Mouse (Mus musculus) brain, embryonic 14.5 days (tissue): Measurements from ENCODE around the gene Krtap3-1. TPM values are rescaled to one million over a fixed set of nuclear protein-coding genes. Genes with fewer than 3 reads are reported as not detected.
"Not testable (repeated sequence)": the region's sequence is repeated elsewhere in the genome, so short reads cannot be mapped to it uniquely, and the experiment has no call there.

Source experiments
- DNase-seq: peaks from one replicate; pipeline ENCODE4 v3.0.0-alpha.2; 2011; ENCODE audit warnings: low read depth
- CTCF ChIP-seq: fragments of 200-500 bp; IDR thresholded peaks from 2 replicates; pipeline ENCODE4 v1.5.1; 2012; ENCODE audit warnings: inconsistent platforms, mild to moderate bottlenecking, moderate library complexity, borderline replicate concordance; ENCODE audit not compliant: insufficient read depth, insufficient read length; ENCODE audit errors: extremely low read depth
- POLR2A ChIP-seq: fragments of 200-500 bp; IDR thresholded peaks from 2 replicates; pipeline ENCODE4 v1.6.1; 2012; ENCODE audit warnings: mild to moderate bottlenecking, inconsistent platforms, borderline replicate concordance; ENCODE audit not compliant: poor library complexity, insufficient read depth, insufficient read length, severe bottlenecking; ENCODE audit errors: extremely low read depth
- polyA plus RNA-seq: library from polyadenylated mRNA; depleted of rRNA; stranded (reverse); fragments of >200 nt; gene quantifications from 2 replicates; pipeline ENCODE4 v1.2.3, GENCODE M21; 2012; rRNA removed

Gene Krtap3-1
- polyA plus RNA-seq = not detected in 2 replicates

DNA sequence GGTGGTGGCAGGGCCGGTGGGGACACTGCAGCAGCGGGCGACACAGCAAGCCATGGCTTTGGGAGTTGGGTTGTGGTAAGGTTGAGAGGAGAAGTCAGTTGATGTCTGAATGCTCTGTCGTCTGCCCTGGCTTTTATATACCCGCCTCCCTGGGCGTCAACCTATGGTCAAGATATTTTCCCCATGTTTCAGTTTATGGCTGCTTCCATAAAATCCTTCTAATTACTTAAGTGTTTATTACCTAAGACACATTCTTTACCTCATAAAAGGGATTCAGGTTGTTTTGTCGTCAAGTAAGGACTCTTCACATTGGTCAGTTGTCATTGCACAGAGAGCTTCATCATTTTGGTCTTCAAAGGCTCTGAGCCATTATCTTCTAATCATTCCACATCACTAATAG, at the start of gene Krtap3-1:
TSS of gene Krtap3-1 (minus strand) at position 101 of the 400 bp plus-strand sequence.
- TF ChIP-seq POLR2A = no peak
- TF ChIP-seq CTCF = no peak
- no peak for DNase-seq

DNA sequence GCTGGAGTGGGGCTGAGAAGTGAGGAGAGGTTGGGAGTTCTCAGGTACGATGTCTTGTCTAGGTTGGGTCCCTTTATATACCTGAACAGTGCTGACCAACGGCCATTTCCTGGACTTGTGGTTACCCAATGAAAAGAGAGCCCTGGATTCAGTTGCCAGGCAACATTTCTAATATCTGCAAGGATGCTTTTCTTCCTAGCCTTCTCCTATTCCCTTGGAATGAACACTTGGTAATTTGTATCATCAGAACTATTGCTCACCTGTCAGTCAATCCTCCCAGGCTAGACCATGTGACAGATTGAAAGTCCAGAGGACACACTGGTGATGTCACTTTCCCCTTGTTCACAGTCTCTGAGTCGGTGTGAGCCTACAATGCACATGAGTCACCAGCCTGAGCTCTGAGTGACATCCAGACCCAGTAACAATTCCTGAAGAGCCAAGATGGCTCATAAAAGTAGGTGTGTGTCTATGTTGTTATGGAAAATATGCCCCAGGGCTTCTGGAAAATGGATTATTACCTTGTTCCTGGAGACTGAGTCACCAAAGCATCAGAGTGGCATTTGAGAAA, 48.5 kb upstream of the Krtap3-1 start, which contains the start of gene Krtap2-4:
TSS of gene Krtap2-4 (minus strand) at position 51 of the 568 bp plus-strand sequence.
- TF ChIP-seq POLR2A (no peak), CTCF (no peak)
- no peak for DNase-seq

DNA sequence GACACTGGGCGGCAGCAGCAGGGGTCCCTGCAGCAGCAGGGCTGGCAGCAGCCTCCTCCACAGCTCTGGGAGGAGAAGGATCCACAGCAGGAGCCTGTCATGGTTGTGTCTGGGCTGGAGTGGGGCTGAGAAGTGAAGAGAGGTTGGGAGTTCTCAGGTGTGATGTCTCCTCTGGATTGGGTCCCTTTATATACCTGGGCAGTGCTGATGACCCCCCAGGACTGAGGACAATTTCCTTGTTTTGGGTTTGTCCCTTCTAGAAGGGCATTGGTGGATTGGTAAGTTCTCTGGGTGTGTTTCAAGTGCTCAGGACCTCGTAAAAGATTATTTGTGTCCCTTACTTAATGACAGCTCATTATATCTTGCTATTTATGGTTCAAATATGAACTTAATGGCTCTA, 43.7 kb upstream of the Krtap3-1 start, which contains the start of gene Gm11937:
TSS of gene Gm11937 (minus strand) at position 101 of the 400 bp plus-strand sequence.
- not testable (repeated sequence) for DNase-seq

DNA sequence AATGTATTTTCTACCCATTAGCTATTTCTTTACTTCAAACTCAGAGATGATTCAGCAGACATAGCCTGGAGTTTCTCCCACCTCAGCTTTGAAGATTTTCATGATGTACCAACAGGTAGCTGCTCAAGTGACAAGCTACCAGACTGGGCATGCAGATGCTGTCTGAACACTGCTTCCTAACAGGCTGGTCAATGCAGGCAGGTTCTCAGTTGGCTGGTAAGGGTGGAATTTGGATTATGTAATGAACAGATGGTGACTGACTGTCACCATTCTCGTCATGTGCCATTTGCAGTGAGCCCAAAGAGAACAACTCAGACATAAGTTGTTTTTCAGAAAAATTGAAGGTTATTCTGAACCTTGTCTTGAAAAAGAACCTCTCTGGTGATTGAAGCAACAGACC, 42.7 kb upstream of the Krtap3-1 start:
- DNase-seq = peak; percentile 12
- TF ChIP-seq CTCF = no peak
- TF ChIP-seq POLR2A = no peak

DNA sequence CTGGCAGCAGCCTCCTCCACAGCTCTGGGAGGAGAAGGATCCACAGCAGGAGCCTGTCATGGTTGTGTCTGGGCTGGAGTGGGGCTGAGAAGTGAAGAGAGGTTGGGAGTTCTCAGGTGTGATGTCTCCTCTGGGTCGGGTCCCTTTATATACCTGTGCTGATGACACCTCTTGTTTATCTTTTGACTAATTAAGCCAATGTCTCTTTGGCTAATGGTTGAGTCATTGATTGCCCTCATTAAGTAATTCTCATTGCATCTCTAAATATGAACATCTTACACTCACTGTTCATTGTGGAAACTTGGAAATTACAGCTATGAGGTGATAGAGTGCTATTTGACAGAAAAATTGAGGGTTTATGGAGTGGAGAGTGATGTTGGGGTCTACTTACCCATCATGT, 36.8 kb upstream of the Krtap3-1 start, which contains the start of gene Gm11938:
TSS of gene Gm11938 (minus strand) at position 101 of the 400 bp plus-strand sequence.
- not testable (repeated sequence) for DNase-seq

DNA sequence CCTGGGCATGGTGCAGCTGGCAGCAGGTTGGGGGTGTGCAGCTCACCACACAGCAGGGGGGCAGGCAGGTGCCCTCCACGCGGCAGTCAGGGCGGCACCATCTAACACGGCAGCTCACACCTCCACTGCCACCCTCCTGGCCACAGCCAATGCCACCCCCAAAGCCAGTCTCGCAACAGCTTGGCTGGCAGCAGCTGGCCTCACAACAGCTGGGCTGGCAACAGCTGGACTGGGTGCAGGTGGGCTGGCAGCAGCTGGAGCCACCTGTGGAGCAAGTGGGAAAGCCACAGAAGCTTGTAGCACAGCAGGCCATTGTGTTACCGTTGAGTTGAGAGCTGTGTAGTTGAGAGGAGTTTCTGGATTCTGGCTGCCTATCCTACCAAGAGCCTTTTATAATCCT, 31.3 kb upstream of the Krtap3-1 start, which contains the start of gene Krtap9-3:
TSS of gene Krtap9-3 (minus strand) at position 364 of the 400 bp plus-strand sequence.
- DNase-seq = not testable (repeated sequence)

DNA sequence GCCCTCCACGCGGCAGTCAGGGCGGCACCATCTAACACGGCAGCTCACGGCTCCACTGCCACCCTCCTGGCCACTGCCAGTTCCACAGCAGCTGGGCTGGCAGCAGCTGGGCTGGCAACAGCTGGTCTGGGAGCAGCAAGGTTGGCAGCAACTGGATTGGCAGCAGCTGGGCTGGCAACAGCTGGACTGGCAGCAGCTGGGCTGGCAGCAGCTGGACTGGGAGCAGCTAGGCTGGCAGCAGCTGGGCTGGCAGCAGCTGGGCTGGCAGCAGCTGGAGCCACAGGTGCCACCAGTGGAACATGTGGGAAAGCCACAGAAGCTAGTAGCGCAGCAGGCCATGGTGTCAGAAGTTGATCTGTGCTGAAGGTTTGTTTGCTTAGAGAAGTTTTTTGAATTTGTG, 24.6 kb upstream of the Krtap3-1 start, which contains the start of gene Krtap1-3:
TSS of gene Krtap1-3 (minus strand) at position 359 of the 400 bp plus-strand sequence.
- no peak for TF ChIP-seq CTCF
- no peak for TF ChIP-seq POLR2A

DNA sequence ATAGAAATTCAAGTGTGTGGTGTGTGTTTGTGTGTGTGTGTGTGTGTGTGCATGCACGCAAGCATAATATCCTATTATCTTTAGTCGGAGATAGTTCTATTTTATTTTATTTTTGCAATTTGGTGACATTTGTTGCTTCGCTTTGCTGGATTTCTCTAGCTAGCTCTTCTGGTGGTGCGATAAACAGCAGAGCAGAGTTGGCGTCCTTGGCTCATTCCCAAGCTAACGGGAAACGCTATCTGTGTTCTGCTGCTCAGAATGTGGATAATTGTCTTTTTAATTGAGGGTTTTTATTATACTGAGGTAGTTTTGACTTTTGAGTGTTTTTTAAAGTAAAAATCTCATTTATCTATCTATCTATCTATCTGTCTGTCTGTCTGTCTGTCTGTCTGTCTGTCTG, 18.7 kb upstream of the Krtap3-1 start:
- no peak for TF ChIP-seq CTCF
- no peak for TF ChIP-seq POLR2A

More for the DNA sequence above, 24.6 kb upstream of the Krtap3-1 start, which contains the start of gene Krtap1-3:
- DNase-seq = no peak

DNA sequence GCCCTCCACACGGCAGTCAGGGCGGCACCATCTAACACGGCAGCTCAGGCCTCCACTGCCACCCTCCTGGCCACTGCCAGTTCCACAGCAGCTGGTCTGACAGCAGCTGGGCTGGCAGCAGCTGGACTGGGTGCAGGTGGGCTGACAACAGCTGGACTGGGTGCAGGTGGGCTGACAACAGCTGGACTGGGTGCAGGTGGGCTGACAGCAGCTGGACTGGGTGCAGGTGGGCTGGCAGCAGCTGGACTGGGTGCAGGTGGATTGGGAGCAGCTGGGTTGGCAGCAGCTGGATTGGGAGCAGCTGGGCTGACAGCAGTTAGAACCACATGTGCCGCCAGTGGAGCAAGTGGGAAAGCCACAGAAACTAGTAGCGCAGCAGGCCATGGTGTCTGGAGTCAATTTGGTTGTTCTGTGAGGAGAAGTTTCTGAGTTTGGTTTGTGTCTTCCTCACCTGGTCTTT, 16.8 kb upstream of the Krtap3-1 start, which contains the start of gene Krtap1-4:
TSS of gene Krtap1-4 (minus strand) at position 410 of the 460 bp plus-strand sequence.
- TF ChIP-seq POLR2A (no peak), CTCF (no peak)
- DNase-seq = no peak

More for the DNA sequence above, 18.7 kb upstream of the Krtap3-1 start:
- DNase-seq = peak; percentile 22

DNA sequence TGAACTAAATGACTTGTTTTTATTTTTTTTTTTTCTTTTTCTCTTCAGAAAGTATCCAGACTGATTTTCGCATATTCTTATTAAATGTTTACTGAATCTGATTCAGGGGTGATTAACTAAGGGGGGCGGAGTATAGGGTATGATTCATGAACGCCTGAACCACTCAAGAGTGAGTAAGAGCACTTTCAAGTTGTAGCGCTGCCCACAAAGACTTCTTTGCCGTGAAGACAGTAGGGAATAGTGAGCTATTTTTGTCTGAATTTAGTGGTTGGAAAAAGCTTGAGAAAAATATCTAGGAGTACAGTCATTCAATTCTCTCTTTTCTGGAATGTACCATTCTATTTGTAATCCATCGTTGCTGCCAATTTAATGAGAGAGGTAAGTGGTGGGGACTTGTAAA, 15.1 kb upstream of the Krtap3-1 start:
- DNase-seq = no peak
- TF ChIP-seq POLR2A (no peak), CTCF (no peak)

DNA sequence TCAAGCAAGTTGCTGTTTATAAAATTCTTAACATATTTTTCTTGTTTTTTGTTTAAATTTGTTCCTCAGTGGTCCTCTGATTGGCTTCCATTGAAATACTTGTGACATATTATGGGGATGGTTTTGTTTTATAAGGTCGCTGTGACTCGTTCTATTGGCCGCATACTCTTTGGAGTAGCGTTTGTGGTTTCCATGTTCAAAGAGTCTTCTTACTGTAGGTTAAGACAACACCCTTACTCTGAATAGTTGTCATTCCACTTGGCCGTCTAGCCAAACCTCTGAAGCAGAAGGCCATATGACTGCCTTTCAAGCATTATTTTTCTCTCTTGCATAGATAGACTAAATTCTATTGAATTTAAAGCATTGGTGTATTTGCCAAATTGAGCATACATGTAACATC, 14.6 kb upstream of the Krtap3-1 start:
- TF ChIP-seq POLR2A (no peak), CTCF (no peak)
- DNase-seq = no peak

DNA sequence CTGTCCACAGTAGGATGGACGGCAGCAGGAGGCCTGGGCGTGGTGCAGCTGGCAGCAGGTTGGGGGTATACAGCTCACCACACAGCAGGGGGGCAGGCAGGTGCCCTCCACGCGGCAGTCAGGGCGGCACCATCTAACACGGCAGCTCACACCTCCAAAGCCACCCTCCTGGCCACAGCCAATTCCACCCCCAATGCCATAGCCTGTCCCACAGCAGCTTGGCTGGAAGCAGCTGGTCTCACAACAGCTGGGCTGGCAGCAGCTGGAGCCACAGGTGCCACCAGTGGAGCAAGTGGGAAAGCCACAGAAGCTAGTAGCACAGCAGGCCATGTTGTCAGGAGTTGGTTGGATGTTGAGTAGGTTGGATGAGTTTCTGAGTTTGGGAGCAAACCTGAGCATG, 14.2 kb upstream of the Krtap3-1 start, which contains the start of gene Krtap1-5:
TSS of gene Krtap1-5 (minus strand) at position 381 of the 400 bp plus-strand sequence.
- DNase-seq = no peak
- TF ChIP-seq POLR2A = no peak
- no peak for TF ChIP-seq CTCF

DNA sequence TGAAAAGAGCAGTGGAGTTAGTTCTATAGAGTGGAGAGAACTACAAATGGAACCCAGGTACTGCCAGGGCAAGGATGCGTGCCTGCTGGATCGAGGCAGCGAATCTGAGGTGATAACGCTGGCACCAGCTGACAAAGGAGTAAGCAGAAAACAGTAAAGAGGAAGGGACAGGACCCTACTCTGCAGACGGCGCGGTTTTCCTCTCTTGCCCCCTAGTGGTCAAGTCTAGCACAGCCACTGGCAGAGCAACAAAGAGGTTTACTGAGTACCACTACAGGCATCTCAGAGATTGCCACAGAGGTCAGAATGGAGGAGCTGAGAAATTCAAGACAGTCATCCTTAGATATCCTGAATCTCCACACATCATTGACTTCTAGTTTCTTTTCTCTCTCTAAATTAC, 7.7 kb upstream of the Krtap3-1 start:
- peak; percentile 86 for DNase-seq
- TF ChIP-seq CTCF (peak; percentile 92), POLR2A (no peak)

DNA sequence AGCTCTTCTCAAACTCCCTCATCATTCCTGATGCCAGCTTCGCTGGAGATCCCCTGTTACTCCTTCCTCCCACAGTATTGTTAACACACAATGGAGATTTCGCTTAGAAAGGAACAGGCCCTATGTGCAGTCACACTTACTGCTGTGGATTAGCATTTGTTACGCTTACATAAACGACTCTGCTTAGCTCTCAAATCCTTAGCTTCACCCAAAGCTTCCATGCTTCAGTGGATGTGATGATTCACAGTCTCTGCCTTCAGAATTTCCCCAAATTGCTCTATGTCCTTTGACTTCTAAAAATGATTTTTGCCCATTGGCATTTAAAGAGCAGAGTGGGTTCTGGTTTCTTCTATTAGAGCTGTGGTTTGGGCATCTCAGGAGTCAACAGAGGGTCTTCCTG, 6.7 kb upstream of the Krtap3-1 start:
- no peak for TF ChIP-seq CTCF
- TF ChIP-seq POLR2A = no peak
- DNase-seq = peak; percentile 8

DNA sequence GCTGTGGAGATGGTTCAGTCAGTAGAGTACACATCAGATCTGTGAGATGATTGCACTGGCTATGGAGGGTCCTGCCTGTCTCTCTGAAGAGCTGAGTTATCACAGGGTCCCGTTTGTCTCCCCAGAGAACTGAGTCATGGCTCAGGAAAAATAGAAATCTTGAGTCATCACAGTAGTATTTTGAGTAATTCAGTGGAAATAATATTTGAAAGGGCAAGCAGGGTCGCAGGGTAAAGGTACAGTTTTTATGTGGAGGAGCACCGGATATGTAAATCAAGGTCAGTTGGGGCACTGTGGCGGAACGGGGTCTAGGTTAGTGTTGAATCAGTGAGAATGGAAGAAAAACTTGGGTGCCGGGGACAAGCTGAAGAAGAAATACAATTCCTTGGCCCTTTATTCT, 3.9 kb downstream of the Krtap3-1 start:
- TF ChIP-seq CTCF = no peak
- TF ChIP-seq POLR2A = no peak
- DNase-seq = no peak

DNA sequence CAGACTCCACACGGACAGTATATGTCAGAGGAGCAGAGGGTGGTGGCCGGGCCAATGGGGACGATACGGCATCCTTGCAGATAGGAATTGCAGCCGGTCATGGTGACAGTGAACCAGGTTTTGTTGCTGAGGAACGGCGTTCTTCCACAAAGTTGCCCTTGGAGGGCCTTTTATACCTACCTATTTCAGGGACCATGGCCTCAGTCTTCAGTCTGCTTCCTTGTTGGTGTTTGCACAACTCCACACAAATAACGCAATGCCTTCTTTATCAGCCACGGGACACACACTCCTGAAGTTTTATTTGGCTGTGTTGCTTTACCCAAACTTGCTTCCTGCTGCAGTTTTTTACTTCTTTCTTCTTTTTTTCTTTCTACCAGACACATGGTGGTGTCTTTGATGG, 7.1 kb downstream of the Krtap3-1 start, which contains the start of gene Gm11939:
TSS of gene Gm11939 (minus strand) at position 101 of the 400 bp plus-strand sequence.
- TF ChIP-seq CTCF = no peak
- no peak for TF ChIP-seq POLR2A
- no peak for DNase-seq
